Mouse (Mus musculus) adrenal gland (tissue): ENCODE results near the gene Plpp1.

Experiments used
- intact Hi-C: fragments of 180-260 bp; cut with DNase I; formaldehyde crosslinking; loops from one replicate; pipeline ENCODE4 v1.15.1; 2025

The Plpp1 gene

DNA sequence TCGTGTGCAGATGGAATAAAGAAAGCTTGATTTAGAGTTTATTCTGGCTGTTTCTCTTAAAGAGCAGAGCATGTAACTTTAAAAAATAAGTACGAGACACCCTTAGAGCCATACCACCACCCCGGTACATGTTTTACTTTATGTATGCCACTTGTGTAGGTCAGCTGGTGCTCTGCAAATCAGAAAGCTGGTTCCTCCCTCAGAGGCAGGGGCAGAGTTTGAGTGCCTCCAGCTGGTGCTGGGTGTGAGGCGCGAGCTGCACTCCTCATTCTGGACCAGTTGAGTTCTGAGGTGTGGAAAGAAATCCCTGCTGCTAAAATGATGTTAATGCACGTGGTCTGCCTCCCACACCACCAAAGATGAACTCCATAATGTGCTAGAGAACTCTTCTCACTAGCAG, 53.8 kb downstream of the Plpp1 start:
- intact Hi-C loops = no loop called here

DNA sequence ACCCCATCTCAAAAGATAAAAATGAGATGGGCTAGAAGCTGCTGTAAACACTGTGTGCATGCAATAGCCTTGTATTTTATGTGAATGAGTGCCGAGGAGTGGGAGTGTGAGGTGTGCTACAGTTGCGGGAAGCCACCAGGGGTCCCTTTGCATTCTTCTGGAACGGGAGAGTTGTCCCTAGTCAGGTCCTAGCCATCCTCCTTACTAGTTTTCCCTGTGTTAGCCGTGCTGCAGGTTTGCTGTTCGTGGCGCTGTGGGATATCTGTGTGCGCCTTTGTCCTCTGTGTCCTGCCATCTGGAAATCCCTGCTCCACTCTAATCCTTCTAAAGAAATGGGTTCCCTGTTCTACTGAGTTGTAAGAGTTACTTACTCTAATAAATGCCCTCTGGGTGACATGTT, 57.3 kb downstream of the Plpp1 start:
- intact Hi-C loops = no loop called here

- intact Hi-C loops = loop anchor here (5.0 kb wide), 1 partner anchor 97 kb away; no protein-coding TSS in a partner anchor
Observed at GRCm38 (mm10) chr13:112859574-112860134, 59.1 kb downstream of the Plpp1 start.

DNA sequence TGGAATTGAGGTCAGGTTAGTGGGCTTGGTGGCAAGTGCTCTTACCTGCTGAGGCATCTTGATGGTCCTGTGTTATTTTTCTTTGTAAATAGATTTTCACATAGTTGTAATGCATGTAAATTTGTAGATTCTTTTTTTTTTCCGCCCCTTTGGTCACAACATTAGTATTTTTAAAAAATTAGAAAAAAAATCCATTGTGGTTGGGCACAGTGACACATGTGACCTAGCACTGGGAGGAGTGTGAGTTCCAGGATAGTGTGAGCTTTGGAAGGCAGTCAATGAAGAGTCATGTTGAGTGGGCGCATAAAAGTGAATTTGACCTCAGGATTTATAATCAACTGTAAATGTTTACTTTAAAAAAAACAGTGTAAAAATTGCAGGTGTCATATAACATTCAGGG, 59.8 kb downstream of the Plpp1 start:
- intact Hi-C loops = loop anchor here (5.0 kb wide), 1 partner anchor 98 kb away; no protein-coding TSS in a partner anchor

DNA sequence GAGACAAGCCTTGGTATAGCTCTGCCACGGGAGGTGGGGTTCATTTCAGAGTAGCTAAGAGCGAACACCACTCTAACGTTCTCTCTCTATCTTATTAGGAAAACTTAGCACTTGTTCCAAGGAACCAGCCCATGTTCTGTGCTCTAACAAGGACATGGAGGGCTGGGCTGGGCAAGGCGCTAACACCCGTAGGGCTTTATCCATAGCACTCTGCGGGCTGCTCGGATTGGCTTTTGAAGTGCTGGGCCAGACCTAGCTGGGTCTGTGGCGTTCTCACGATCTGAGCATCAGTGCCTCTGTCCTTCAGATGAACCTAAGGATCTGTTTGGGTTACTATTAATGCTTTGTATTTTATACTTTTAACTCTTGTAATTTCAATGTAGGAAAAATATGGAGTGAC, 60.3 kb downstream of the Plpp1 start:
- intact Hi-C loops = loop anchor here (5.0 kb wide), 1 partner anchor 99 kb away; no protein-coding TSS in a partner anchor

- intact Hi-C loops = loop anchor here (5.0 kb wide), 1 partner anchor 100 kb away; no protein-coding TSS in a partner anchor
Observed at GRCm38 (mm10) chr13:112861825-112862306, 61.3 kb downstream of the Plpp1 start.

DNA sequence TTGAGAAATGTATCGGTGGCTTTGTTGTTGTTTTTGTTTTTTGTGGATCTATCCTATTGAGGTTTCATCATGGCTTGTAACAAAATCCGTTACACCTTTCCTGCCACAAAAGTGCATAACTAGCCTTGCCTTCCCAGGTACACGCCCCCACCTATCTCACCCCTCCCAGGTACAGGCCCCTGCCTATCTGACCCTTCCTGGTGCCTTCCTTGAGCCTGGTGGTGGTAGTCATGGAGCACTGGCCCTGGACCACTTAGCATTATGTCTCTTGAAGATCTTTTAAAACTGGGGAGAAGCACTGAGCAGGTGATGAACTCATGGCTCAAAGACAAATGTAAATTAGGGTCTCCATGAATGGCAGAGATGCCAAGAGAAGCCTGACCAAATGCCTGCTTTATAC, 61.8 kb downstream of the Plpp1 start:
- intact Hi-C loops = loop anchor here (5.0 kb wide), 1 partner anchor 100 kb away; no protein-coding TSS in a partner anchor

- intact Hi-C loops = loop anchor here (5.0 kb wide), 1 partner anchor 101 kb away; no protein-coding TSS in a partner anchor
Observed at GRCm38 (mm10) chr13:112862978-112863677, 62.5 kb downstream of the Plpp1 start.

DNA sequence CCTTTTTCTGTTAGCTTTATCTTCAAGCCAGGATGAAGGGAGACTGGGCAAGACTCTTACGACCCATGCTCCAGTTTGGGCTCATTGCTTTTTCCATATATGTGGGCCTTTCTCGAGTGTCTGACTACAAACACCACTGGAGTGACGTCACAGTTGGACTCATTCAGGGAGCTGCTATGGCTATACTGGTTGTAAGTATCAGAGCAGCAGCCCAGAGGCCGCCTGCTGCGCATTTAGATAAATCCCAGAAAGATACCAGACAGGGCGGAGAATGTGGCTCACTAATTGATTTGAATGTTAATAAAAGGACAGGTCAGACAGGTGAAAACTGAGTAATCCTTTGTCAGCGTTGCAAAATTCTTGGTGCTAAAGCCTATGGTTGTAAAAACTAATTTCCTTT, 66.2 kb downstream of the Plpp1 start:
- intact Hi-C loops = loop anchor here (5.0 kb wide), 1 partner anchor 189 kb away; no protein-coding TSS in a partner anchor

- intact Hi-C loops = loop anchor here (5.0 kb wide), 1 partner anchor 190 kb away; no protein-coding TSS in a partner anchor
Observed at GRCm38 (mm10) chr13:112867381-112867780, 66.8 kb downstream of the Plpp1 start.

DNA sequence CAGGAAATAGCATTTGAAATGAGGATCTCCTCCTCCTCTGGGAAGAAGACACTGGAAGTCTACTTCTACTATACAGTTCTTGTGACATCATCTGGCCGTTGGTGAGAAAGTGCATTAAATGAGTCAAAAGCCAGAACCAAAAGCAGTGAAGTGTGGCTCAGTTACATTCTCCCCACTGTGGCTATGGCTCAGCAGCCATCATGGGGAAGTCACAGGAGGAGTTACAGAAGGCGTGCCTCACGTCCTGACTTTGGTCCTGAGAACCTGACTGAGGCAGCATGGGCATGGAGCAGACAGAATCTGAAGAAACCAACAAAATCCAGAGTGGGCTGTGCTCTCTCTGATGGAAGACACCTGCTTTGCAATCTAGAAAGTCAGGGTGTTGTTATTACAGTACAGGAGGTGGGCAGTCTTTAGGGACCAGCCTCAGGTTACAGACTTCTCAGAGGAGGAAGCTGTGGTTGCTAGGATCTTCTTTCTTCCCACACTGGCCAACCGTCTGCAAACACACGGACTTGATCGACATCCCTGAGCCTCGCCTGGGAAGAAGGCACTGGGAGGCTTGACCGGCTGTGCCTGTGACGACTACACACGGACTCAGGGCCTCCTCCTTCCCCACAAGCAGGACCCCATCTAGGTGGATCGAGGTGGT, 69.6 kb downstream of the Plpp1 start:
- intact Hi-C loops = loop anchor here (5.0 kb wide), 1 partner anchor 37 kb away; no protein-coding TSS in a partner anchor

DNA sequence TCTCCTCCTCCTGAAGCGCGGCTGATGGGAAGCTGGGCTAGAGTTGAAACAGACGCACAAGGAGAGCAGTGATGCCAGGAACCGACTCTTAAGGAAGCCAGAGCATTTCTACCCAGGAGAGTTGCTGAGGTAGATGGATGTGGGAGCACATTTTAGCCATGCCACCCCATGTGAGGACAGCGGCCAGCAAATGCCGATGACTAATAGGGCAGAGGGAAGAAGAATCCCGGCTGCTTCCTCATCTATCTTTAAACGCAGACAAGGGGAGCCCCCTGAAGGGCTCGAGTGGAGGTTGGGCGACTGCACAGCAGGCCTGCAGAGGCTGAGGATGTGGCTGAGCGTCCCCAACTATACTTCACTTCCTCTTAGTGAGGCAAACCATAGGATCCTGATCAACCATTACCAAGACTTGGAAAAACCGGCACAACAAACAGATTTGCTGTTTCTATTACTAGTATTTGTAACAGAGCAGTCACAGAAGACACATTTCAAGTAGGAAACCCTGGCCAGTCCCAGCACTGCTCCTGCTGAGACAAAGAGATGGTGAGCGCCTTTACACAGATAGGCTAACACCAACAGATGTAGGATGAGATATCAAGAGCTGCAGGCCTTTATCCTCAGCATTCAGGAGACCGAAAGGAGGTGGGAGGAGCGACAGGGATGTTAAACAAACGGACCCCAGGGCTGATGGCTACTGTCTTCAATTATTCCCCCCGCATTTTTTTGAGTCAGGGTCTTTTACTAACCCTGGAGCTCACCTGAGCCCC, 71.1 kb downstream of the Plpp1 start:
- intact Hi-C loops = loop anchor here (5.0 kb wide), 1 partner anchor 36 kb away; no protein-coding TSS in a partner anchor

GRCm38 (mm10) chr13:112887234-112887633, 86.6 kb downstream of the Plpp1 start:
- intact Hi-C loops = no loop called here

- intact Hi-C loops = no loop called here
Observed at GRCm38 (mm10) chr13:112902176-112902575, 101.6 kb downstream of the Plpp1 start.

GRCm38 (mm10) chr13:112909663-112910062, 109.1 kb downstream of the Plpp1 start:
- intact Hi-C loops = loop anchor here (5.0 kb wide), 2 partner anchors 37 to 237 kb away; no protein-coding TSS in a partner anchor

- intact Hi-C loops = loop anchor here (5.0 kb wide), 1 partner anchor 238 kb away; no protein-coding TSS in a partner anchor
Observed at GRCm38 (mm10) chr13:112910434-112910833, 109.8 kb downstream of the Plpp1 start.
